Mouse (Mus musculus) embryonic facial prominence, embryonic 13.5 days (tissue): ENCODE data around the gene Tjp2. TPM values are rescaled to one million over a fixed set of nuclear protein-coding genes. Genes with fewer than 3 reads are reported as not detected.
"Not testable (repeated sequence)": the region's sequence is repeated elsewhere in the genome, so short reads cannot be mapped to it uniquely, and the experiment has no call there.

Experiments used
- ATAC-seq: fragments of 200-750 bp; cut with Nextera tagmentation; 2 replicates; pipeline ENCODE4 v1.8.0; 2017; ENCODE audit warnings: low read depth; ENCODE audit not compliant: insufficient number of reproducible peaks, insufficient read depth, low FRiP score, low TSS enrichment
- H3K27ac ChIP-seq: fragments of 300-500 bp; sonication (generic); 2 replicates; pipeline ENCODE4 v1.5.1; 2015; ENCODE audit warnings: moderate library complexity, mild to moderate bottlenecking, inconsistent platforms
- H3K27me3 ChIP-seq: fragments of 300-500 bp; sonication (generic); 2 replicates; pipeline ENCODE4 v1.6.1; 2015; ENCODE audit warnings: mild to moderate bottlenecking, inconsistent platforms
- H3K36me3 ChIP-seq: fragments of 300-500 bp; sonication (generic); 2 replicates; pipeline ENCODE4 v1.6.1; 2015; ENCODE audit warnings: mild to moderate bottlenecking, inconsistent platforms
- H3K4me1 ChIP-seq: fragments of 300-500 bp; sonication (generic); 2 replicates; pipeline ENCODE4 v1.6.1; 2015; ENCODE audit warnings: inconsistent platforms
- H3K4me2 ChIP-seq: fragments of 300-500 bp; sonication (generic); 2 replicates; pipeline ENCODE4 v1.6.1; 2015; ENCODE audit warnings: moderate library complexity, mild to moderate bottlenecking, inconsistent platforms
- H3K4me3 ChIP-seq: fragments of 300-500 bp; sonication (generic); 2 replicates; pipeline ENCODE4 v1.5.1; 2015; ENCODE audit warnings: mild to moderate bottlenecking, inconsistent platforms
- H3K9ac ChIP-seq: fragments of 300-500 bp; sonication (generic); 2 replicates; pipeline ENCODE4 v1.6.1; 2015; ENCODE audit warnings: mild to moderate bottlenecking, inconsistent platforms
- H3K9me3 ChIP-seq: fragments of 300-500 bp; sonication (generic); 2 replicates; pipeline ENCODE4 v1.6.1; 2016; ENCODE audit warnings: inconsistent platforms
- WGBS: fragments of 180-500 bp; shearing (Covaris S2); methylation state at CpG from one replicate; pipeline ENCODE4 v1.1.7; 2015; ENCODE audit warnings: mixed read lengths; 5-methylcytosine and 5-hydroxymethylcytosine counted together
- polyA plus RNA-seq: library from polyadenylated mRNA; unstranded; fragments of >200 nt; fragmentation: Nextera tagmentation; extraction: Ambion mirVana; gene quantifications from 2 replicates; pipeline ENCODE4 v1.2.1, GENCODE M21; 2015

Tjp2 gene
- polyA plus RNA-seq, 1 experiment from 2014 or later, result 16.5 TPM

DNA sequence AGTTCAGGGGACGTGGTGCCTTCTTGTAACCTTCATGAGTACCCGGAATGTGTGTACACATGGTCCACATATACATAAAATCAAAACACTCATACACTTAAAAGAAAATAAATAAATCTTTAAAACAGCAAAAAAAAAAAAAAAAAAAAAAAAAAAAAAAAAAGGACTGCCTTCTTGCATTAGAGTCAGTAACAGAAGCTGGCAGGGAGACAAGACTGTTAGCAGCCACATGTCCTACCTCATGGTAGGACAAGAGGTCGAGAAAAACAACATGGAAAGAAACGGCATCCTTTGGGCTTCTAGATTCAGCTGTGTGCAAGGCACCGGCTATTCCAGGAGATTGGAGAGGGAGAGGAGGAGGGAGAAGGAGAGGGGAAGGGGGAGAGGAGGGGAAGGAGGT, 23.0 kb downstream of the Tjp2 start:
- no peak for ATAC-seq
- peaks cover 12% of the 10 kb centered on the region for H3K4me1 ChIP-seq
- H3K9me3 ChIP-seq, result no peaks in the 10 kb centered on the region
- no peak overlapping the region for H3K4me3 ChIP-seq
- no peaks in the 10 kb centered on the region for H3K27me3 ChIP-seq
- 84% methylated on average over 5 of the region's 5 CpGs for WGBS
- no peak overlapping the region for H3K9ac ChIP-seq
- no peak overlapping the region for H3K4me2 ChIP-seq
- no peak overlapping the region for H3K27ac ChIP-seq
- H3K36me3 ChIP-seq, result no peaks in the 10 kb centered on the region

DNA sequence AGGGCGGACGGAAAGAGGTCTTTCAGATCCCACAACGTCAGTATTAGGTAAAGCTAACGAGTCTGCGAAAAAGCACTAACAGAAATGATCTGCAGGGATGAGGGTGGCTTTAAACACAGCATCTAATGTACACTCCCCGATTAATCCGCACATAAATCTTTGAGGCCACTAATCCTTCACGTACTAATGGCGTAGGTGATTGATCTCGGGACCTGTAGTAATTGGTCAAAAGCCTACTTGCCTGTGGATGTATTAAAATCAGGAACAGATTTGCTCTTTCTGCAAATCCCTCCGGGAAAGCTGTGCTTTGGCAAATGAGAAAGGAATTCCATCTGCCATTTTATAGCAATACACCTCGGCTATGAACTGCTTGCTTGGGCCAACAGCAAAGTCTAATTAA, 24.3 kb downstream of the Tjp2 start:
- no peaks in the 10 kb centered on the region for H3K9me3 ChIP-seq
- no peak overlapping the region for H3K4me2 ChIP-seq
- H3K36me3 ChIP-seq, result no peaks in the 10 kb centered on the region
- no peak overlapping the region for H3K4me3 ChIP-seq
- no peak overlapping the region for H3K27ac ChIP-seq
- peaks cover 12% of the 10 kb centered on the region for H3K4me1 ChIP-seq
- WGBS, result 60% methylated on average over 12 of the region's 12 CpGs
- no peak overlapping the region for H3K9ac ChIP-seq
- ATAC-seq, result no peak
- H3K27me3 ChIP-seq, result no peaks in the 10 kb centered on the region

DNA sequence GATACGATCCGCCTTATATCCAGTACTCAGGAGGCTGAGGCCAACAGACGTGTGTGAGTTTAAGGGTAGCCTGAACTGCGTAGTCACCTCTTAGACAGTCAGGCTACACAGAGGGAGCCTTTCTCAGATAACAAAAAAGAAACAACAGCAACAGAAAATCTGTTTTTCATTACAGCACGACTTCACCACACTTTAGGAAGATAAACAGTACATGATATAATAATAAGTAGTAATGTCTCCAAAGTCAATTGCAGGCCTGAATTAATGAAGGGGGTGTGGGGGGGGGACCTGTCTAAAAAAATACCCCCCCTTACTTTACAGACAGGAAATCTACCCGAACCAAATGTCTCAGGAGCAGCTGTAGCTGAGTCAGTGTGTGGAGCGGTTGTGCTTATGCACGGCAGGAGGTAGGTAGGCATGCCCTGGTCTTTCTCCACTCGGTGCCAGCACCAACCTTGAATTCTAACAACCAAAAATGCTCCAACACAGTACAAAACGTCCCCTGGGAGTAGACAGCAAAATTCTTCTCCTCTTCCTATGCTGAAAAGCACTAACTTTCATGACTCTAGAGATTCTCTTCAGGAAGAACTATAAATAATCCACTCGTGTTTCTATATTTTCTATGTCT, 26.0 kb downstream of the Tjp2 start:
- H3K9me3 ChIP-seq, result no peaks in the 10 kb centered on the region
- H3K27ac ChIP-seq, result no peak overlapping the region
- ATAC-seq, result no peak
- no peaks in the 10 kb centered on the region for H3K27me3 ChIP-seq
- no peaks in the 10 kb centered on the region for H3K36me3 ChIP-seq
- peaks cover 12% of the 10 kb centered on the region for H3K4me1 ChIP-seq
- no peak overlapping the region for H3K4me3 ChIP-seq
- 39% methylated on average over 11 of the region's 11 CpGs for WGBS
- H3K4me2 ChIP-seq, result no peak overlapping the region
- no peak overlapping the region for H3K9ac ChIP-seq

DNA sequence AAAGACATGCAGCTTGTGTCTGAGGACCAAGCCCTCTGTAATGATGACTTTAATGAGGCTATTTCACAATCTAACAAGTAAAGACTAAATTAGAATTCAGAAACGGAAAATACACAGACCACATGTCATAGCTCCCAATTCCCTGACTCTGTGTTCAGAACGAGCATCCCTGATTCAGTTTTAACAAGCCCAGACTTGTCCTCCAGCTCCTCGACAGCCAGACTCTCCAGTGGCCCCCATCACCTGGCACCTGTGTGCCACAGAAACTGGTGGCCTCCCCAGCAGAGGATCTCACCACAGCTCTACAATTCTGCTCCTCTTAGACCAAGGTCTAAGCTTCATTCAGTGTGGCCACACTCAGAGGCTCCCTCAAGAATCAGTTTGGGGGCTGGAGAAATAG, 27.5 kb downstream of the Tjp2 start:
- H3K4me1 ChIP-seq, result peaks cover 12% of the 10 kb centered on the region
- no peak overlapping the region for H3K9ac ChIP-seq
- no peak overlapping the region for H3K4me2 ChIP-seq
- H3K27me3 ChIP-seq, result no peaks in the 10 kb centered on the region
- H3K36me3 ChIP-seq, result no peaks in the 10 kb centered on the region
- H3K4me3 ChIP-seq, result no peak overlapping the region
- H3K9me3 ChIP-seq, result no peaks in the 10 kb centered on the region
- 47% methylated on average over 3 of the region's 3 CpGs for WGBS
- ATAC-seq, result no peak
- H3K27ac ChIP-seq, result no peak overlapping the region

DNA sequence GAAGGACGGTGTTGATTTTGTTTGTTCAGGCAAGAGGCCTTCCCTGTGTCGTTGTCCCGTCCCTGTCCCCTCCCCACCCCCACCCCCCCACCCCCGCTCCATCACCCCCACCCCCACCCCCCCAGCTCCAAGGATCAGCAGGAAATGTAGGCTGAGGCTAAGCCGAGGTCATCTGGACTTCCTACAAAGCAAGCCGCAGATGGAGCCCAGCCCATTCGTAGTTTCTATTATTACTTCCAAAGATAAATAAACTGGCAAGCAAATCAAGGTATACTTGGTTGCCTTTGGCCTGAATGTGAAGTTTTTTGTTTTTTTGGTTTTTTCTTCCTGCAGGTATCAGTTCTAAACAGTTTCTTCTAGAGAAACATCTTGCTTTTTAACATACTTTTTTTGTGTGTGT, 29.6 kb downstream of the Tjp2 start:
- Histone ChIP-seq H3K36me3 (no peaks in the 10 kb centered on the region), H3K27ac (no peak overlapping the region), H3K9ac (no peak overlapping the region), H3K4me2 (no peak overlapping the region), H3K4me3 (no peak overlapping the region), H3K4me1 (peaks cover 12% of the 10 kb centered on the region), H3K27me3 (no peaks in the 10 kb centered on the region), H3K9me3 (no peaks in the 10 kb centered on the region)
- no peak for ATAC-seq
- 57% methylated on average over 7 of the region's 7 CpGs for WGBS

DNA sequence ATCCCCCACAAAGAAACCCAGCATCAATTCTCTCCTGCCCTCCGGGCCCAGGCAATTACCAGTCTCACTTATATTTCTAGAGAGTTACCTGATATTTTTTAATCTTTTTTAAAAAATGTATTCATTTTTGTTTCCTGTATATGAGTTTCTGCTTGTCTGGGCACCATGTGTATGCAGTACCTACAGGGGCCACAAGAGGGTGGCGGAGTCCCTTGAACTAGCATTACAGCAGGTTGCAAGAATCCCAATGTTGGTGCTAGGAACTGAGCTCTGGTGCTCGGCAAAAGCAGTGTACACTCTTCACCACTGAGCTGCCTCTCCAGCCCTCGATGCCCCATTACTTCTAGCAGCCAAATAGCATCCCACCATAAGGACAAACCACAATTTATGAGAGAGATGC, 30.6 kb downstream of the Tjp2 start:
- Histone ChIP-seq H3K9me3 (no peaks in the 10 kb centered on the region), H3K27me3 (no peaks in the 10 kb centered on the region), H3K36me3 (no peaks in the 10 kb centered on the region), H3K27ac (no peak overlapping the region), H3K9ac (no peak overlapping the region), H3K4me2 (no peak overlapping the region), H3K4me1 (peaks cover 12% of the 10 kb centered on the region), H3K4me3 (no peak overlapping the region)
- no peak for ATAC-seq
- 91% methylated on average over 4 of the region's 4 CpGs for WGBS

DNA sequence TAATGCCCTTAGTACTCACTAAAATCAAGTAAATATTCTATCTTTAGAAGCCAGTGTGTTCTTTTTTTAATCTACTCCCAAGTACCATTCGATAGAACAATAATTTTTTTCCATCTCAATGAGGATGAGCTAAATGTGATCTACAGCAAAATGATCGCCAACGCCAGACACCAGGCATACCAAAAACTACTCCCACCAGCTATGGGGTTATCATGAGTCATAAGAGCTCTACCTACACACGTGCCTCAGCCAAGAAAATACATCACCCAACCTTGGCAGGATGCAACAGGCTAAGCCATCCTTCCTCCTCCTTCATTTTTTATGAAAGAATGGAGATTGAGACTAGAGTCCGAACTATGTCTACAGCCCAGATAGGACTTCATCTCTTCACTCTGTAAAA, 31.9 kb downstream of the Tjp2 start:
- H3K9ac ChIP-seq, result no peak overlapping the region
- no peaks in the 10 kb centered on the region for H3K27me3 ChIP-seq
- H3K4me2 ChIP-seq, result no peak overlapping the region
- no peak overlapping the region for H3K27ac ChIP-seq
- WGBS, result 91% methylated on average over 5 of the region's 5 CpGs
- ATAC-seq, result no peak
- no peaks in the 10 kb centered on the region for H3K36me3 ChIP-seq
- H3K9me3 ChIP-seq, result no peaks in the 10 kb centered on the region
- H3K4me3 ChIP-seq, result no peak overlapping the region
- peaks cover 6% of the 10 kb centered on the region for H3K4me1 ChIP-seq

DNA sequence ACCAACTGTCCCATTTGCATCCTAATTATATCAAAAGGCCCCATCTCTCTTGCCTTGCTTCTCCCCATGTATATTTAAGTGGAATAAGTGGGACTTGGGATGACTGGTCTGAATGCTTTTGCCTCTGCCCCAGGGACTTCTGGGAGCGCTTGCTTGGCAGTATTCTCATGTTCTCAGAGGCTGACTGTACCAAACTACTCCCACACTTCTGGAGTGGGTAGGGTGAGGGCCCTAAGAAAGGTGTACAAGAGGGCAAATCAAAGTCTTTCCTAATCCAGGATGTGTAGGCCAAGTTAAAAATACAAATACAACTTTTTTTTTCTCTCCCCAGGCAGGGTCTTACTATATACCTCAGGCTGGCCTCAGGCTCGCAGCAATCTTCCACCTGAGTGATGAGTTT, 37.0 kb downstream of the Tjp2 start:
- Histone ChIP-seq H3K4me1 (no peaks in the 10 kb centered on the region), H3K4me3 (no peak overlapping the region)
- WGBS, result 84% methylated on average over 2 of the region's 2 CpGs

DNA sequence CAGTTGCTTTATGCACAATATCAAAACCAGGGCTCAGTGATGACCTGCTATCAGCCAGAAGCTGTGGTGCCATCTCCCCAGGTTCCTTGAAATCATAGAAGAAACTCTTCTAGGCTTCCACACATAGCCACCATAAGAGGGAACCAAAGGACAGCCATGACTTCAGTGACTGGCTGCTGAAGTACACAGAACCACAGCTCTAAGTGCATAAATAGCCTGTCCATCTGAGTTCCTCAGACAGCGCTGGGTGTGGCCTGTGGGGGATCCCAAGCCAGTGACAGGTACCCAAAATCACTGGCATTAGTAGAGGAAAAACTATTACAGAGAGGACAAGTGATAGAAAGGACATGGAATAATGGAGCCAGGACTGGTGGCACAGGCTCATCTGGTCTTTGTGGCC, 37.5 kb downstream of the Tjp2 start:
- H3K36me3 ChIP-seq, H3K9me3 ChIP-seq, H3K4me1 ChIP-seq, H3K4me2 ChIP-seq, H3K4me3 ChIP-seq, H3K27ac ChIP-seq, H3K27me3 ChIP-seq, ATAC-seq, H3K9ac ChIP-seq: not testable (repeated sequence)
- 85% methylated on average over 1 of the region's 1 CpGs for WGBS

More for the DNA sequence above, 37.0 kb downstream of the Tjp2 start:
- no peaks in the 10 kb centered on the region for H3K27me3 ChIP-seq
- no peak overlapping the region for H3K9ac ChIP-seq
- H3K36me3 ChIP-seq, result no peaks in the 10 kb centered on the region
- H3K9me3 ChIP-seq, result no peaks in the 10 kb centered on the region
- no peak overlapping the region for H3K27ac ChIP-seq
- H3K4me2 ChIP-seq, result no peak overlapping the region
- no peak for ATAC-seq

DNA sequence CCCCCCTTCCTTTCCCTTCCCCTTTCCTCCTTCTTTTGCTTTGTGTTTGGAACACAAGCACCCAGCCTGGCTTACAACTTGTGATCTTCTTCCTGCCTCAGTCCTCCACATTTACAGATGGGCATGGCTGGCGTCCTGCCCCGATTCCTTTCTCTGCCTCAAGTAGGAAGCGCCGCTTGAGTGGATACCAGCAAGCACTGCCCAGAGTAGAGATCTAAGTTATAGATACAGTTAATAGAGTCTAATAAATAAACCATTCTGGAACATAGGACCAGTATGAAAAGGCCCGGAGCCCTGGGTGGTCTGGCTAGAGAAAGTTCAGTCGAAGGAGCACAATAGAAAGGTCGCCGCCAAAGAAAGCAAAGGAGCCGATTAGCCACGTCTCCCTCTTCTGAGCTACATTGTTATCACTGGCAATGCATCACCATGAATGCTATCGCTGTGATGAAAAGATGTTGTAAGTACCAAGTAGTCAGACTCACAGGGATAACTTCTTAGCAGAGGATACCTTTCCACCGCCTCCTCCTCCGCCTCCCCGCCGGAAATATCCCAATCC, 41.1 kb downstream of the Tjp2 start:
- Histone ChIP-seq H3K27me3 (no peaks in the 10 kb centered on the region), H3K4me1 (peaks cover 3% of the 10 kb centered on the region; the same call in 1 of the 2 replicates), H3K36me3 (no peaks in the 10 kb centered on the region), H3K27ac (no peak overlapping the region), H3K4me3 (no peak overlapping the region), H3K9ac (no peak overlapping the region), H3K4me2 (no peak overlapping the region), H3K9me3 (no peaks in the 10 kb centered on the region)
- no peak for ATAC-seq
- 89% methylated on average over 15 of the region's 15 CpGs for WGBS

DNA sequence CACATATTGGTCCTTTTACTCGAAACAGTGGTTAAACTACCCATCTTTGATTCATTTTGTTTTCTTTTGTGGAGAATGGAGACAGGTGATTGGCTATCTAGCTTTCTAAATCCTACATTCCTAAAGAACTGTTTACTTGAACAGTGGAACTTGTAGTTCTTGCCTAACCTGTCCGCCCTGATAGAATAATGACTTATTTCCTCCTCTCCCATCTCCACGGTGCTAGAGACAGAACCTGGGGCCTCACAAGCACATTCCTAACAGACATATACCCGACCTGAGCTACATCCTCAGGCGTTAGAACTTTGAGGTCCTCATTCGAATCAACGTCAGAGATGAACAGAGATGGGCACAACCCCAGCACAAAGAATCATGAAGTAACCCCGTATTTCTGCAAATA, 44.4 kb downstream of the Tjp2 start:
- H3K27me3 ChIP-seq, result no peaks in the 10 kb centered on the region
- H3K27ac ChIP-seq, result no peak overlapping the region
- H3K36me3 ChIP-seq, result no peaks in the 10 kb centered on the region
- 54% methylated on average over 8 of the region's 8 CpGs for WGBS
- peaks cover 3% of the 10 kb centered on the region; the same call in 1 of the 2 replicates for H3K4me1 ChIP-seq
- H3K4me2 ChIP-seq, result no peak overlapping the region
- no peak overlapping the region for H3K9ac ChIP-seq
- no peak for ATAC-seq
- H3K4me3 ChIP-seq, result no peak overlapping the region
- no peaks in the 10 kb centered on the region for H3K9me3 ChIP-seq

DNA sequence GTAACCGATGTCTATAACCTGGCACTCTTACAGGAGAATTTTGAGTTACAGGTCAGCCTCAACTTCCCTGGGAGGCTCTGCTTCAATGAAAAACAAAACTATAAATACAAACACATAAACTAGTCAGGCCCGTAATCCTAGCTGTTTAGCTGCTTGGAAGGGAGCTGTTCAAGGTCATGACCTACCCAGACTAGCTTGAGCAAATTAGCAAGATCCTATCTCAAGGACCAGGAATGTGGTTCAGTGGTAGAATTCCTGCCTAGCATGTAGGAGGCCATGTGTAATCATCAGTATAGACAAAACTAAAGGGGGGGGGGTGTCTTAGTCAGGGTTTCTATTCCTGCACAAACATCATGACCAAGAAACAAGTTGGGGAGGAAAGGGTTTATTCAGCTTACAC, 46.7 kb downstream of the Tjp2 start:
- no peaks in the 10 kb centered on the region for H3K36me3 ChIP-seq
- no peak overlapping the region for H3K4me3 ChIP-seq
- H3K4me2 ChIP-seq, result no peak overlapping the region
- no peaks in the 10 kb centered on the region for H3K27me3 ChIP-seq
- 80% methylated on average over 2 of the region's 2 CpGs for WGBS
- no peaks in the 10 kb centered on the region for H3K9me3 ChIP-seq
- ATAC-seq, result no peak
- peaks cover 12% of the 10 kb centered on the region for H3K4me1 ChIP-seq
- H3K27ac ChIP-seq, result no peak overlapping the region
- no peak overlapping the region for H3K9ac ChIP-seq
